Mouse (Mus musculus): ENCODE measurements at regions not wholly inside any gene's neighbourhood (a gene's known extent, or its start where the extent isn't known, plus 50 kb on each side); places are given as distances from the start of the nearest gene placed in this dataset.

- DNase-seq: no peak
These were observed 283.7 kb upstream of the Smim15 start for GRCm38 (mm10) chr13:107760511-107760910.

GRCm38 (mm10) chr13:107758327-107759095, 285.7 kb upstream of the Smim15 start:
- DNase-seq: peak; percentile 70 to 72

- peak in 1 of 2 experiments; percentile 46 for DNase-seq
These were observed 291.5 kb upstream of the Smim15 start for GRCm38 (mm10) chr13:107752745-107753144.

- DNase-seq: no peak
These were observed 300.6 kb upstream of the Smim15 start for GRCm38 (mm10) chr13:107743464-107744218.

- DNase-seq: no peak
These were observed 307.7 kb upstream of the Smim15 start for GRCm38 (mm10) chr13:107736581-107736980.

GRCm38 (mm10) chr13:107734161-107734905, 309.9 kb upstream of the Smim15 start:
- no peak for DNase-seq

GRCm38 (mm10) chr13:107730976-107731375, 313.3 kb upstream of the Smim15 start:
- DNase-seq: no peak

- no peak for DNase-seq
These were observed 317.8 kb upstream of the Smim15 start for GRCm38 (mm10) chr13:107726491-107726890.

- no peak for DNase-seq
These were observed 322.3 kb upstream of the Smim15 start for GRCm38 (mm10) chr13:107721901-107722300.

GRCm38 (mm10) chr13:107720874-107721574, 323.2 kb upstream of the Smim15 start:
- DNase-seq: no peak

GRCm38 (mm10) chr13:107718973-107719620, 325.1 kb upstream of the Smim15 start:
- DNase-seq: no peak

GRCm38 (mm10) chr13:107715616-107716015, 328.6 kb upstream of the Smim15 start:
- no peak for DNase-seq

- DNase-seq: peak; percentile 52 to 65
These were observed 330.2 kb upstream of the Smim15 start for GRCm38 (mm10) chr13:107714001-107714400.

- no peak for DNase-seq
These were observed 332.8 kb upstream of the Smim15 start for GRCm38 (mm10) chr13:107711341-107711994.

- DNase-seq: no peak
These were observed 333.9 kb upstream of the Smim15 start for GRCm38 (mm10) chr13:107710368-107710767.

GRCm38 (mm10) chr13:107709828-107710227, 334.4 kb upstream of the Smim15 start:
- DNase-seq: no peak

- no peak for DNase-seq
These were observed 340.5 kb upstream of the Smim15 start for GRCm38 (mm10) chr13:107703736-107704135.

GRCm38 (mm10) chr13:107700268-107701139, 343.7 kb upstream of the Smim15 start:
- DNase-seq: peak; percentile 18 to 27

- no peak for DNase-seq
These were observed 345.0 kb upstream of the Smim15 start for GRCm38 (mm10) chr13:107699251-107699650.

GRCm38 (mm10) chr13:107698345-107698744, 345.9 kb upstream of the Smim15 start:
- DNase-seq: no peak

All from kidney, postnatal 36 days (tissue).